Mouse (Mus musculus) thymus, postnatal 14 days (tissue): ENCODE measurements at regions not wholly inside any gene's neighbourhood (a gene's known extent, or its start where the extent isn't known, plus 50 kb on each side); places are given as distances from the start of the nearest gene placed in this dataset.

ENCODE experiments used
- DNase-seq: peaks from one replicate; pipeline ENCODE4 v3.0.0; 2021

GRCm38 (mm10) chr8:6813816-6814215 lies 1708.7 kb upstream of the Slc10a2 start:
- no peak for DNase-seq

DNA sequence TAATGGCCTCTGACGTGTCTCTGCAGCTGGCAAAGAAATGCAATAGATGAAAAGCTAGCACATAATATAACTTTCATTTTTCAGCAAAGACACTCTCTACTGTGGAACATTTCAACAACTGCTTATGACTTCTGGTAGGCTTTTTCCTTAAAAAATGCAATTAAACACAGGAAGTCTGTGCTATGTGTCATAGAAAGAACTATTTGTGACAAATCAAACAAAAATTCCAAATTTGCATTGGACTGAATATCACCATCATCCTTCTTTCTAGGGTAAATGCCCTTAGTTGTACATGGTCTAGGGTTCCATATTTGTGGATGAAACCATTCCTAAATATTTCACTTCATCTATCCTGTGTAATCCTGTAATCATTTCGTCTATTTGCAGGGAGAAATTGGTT lies 1702.0 kb upstream of the Slc10a2 start:
- DNase-seq = no peak

DNA sequence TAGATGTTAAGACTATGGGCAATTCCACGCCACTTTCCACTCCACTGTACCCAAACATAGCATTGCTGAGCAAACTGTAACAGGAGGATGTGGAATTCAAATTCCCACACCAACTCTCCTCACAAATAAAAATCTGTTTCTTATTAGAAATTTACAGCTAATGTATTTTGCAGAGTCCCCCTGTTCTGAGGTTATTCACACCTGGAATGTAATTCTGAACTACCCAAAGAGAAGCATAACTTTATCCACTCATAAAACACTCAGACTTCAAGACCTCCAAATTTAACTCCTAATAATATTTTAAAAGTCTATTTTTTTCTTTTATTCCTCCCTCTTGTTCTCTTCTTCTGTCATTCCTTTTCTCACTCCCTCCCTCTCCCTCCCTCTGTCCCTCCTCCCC lies 1698.0 kb upstream of the Slc10a2 start:
- no peak for DNase-seq

DNA sequence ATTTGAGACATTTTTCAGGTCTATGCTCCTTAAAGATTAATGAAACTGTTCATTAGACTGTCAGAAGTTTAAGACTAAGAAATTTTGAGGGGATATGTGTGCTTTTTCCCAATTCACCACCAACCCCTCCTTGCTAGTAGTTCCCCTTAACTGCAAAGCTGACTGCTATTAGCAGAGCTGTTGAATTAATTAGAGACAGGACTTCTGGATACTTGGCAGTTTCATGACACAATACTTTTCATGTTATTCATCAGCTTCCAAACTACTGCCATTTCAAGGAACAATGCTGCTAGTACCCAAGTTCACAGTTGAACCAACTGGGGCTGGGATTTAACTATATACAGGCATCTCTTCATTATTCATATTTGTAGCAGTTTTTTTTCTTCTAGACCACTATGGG lies 1695.9 kb upstream of the Slc10a2 start:
- DNase-seq = no peak

GRCm38 (mm10) chr8:6789096-6789495 lies 1683.9 kb upstream of the Slc10a2 start:
- no peak for DNase-seq

GRCm38 (mm10) chr8:6780983-6781382 lies 1675.8 kb upstream of the Slc10a2 start:
- DNase-seq = no peak

DNA sequence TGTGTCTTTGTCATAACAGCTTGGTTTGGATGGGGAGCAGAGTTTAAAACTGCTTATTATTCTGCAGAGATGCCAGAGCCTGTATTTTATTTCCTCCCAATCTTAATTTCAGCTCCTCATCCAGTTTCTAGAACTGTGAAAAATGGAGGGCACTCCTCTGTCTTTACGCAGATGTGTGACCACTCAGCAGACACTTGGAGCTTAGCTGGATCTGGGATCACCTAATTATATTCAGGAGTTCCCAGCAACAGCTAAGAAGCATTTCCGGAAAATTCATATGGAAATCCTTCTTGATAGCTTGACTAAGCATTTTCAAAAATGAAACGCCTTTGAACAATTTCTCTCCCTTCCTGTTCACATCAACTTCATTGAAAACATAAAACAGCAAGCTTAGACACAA lies 1670.0 kb upstream of the Slc10a2 start:
- no peak for DNase-seq

DNA sequence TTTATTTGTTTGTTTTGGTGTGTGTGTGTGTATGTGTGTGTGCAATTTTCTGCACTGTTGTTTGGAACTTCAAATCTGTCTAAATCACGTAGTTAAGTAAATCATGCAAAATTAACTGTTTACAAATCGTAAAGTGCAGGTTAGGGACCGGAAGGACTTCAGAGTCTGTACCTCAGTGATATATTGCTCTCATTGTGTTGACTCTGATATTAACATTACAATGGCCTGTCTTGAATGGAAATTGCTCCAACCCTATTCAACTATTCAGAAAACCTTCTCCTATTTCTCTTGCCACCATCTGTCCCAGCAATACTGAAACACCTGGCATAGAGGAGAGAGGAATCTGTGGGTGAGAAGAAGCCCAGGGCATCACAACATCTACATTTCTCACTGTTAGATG lies 1624.4 kb upstream of the Slc10a2 start:
- DNase-seq = no peak

DNA sequence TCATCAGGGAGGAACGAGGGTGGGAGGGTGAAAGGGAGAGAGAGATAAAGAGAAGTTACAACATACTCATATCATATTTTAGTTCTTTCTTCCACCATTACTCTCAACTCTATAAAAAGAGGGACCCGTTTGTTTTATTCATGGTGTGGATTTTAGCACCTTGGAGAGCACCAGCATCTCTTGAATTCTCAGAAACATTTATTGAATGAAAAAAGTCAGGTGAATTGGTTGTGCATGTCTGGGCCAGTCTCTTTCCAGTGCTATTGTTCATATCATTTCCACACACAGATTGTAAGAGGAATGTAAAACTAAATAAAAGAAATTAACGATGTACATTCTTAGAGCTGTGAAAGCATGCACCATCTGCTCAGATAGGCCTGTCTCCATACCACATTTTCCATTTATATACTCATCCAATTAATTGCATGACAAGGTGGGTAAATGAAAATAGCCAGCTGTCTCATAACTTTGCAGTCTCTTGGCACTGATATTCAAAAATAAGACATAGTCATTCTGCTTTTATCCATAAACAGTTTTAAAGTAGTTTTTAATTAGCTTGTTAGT lies 1603.8 kb upstream of the Slc10a2 start:
- DNase-seq = no peak

GRCm38 (mm10) chr8:6688595-6688994 lies 1583.4 kb upstream of the Slc10a2 start:
- no peak for DNase-seq

DNA sequence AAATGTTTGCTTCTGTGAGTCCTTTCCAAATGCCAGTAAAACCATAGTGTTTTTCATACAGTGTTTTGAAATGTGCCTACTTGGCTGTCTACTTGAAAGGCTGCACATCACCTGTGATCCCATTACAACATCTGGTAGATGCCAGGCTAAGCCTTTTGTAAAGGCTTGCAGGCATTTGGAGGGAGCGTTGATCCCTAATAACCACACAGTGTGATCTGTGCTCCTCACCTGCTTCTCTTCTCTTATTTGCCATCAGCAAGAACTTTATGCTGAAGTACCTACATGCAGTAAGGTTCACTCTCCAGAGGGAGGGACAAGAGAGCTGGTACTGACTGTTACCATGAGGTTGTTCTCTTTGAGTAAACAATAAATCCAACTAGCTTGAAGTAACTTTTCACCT lies 1553.7 kb upstream of the Slc10a2 start:
- DNase-seq = no peak

GRCm38 (mm10) chr8:6657451-6657990 lies 1552.4 kb upstream of the Slc10a2 start:
- no peak for DNase-seq

GRCm38 (mm10) chr8:6652180-6652579 lies 1547.0 kb upstream of the Slc10a2 start:
- no peak for DNase-seq

GRCm38 (mm10) chr8:6648083-6648482 lies 1542.9 kb upstream of the Slc10a2 start:
- DNase-seq = no peak

- no peak for DNase-seq
These were observed 1540.3 kb upstream of the Slc10a2 start for GRCm38 (mm10) chr8:6645287-6645957.

DNA sequence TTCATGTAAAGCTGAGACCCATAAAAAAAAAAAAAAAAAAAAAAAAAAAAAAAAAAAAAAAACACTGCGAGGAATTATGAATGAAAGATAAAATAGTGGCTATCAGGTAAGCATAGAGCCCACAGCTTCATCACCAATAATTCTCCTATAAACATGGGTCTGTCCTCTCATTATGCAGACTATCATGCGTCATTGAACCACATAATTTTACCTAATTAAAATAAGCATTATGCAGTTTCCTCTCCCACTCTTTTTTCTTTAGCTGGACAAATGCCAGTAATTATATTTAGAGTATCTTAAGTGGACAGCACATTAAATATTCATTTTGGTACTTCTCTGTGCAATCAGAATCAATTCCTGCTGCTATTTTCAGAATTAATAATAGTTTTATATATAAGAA lies 1539.2 kb upstream of the Slc10a2 start:
- no peak for DNase-seq

- DNase-seq = no peak
These were observed 1521.9 kb upstream of the Slc10a2 start for GRCm38 (mm10) chr8:6627009-6627557.

DNA sequence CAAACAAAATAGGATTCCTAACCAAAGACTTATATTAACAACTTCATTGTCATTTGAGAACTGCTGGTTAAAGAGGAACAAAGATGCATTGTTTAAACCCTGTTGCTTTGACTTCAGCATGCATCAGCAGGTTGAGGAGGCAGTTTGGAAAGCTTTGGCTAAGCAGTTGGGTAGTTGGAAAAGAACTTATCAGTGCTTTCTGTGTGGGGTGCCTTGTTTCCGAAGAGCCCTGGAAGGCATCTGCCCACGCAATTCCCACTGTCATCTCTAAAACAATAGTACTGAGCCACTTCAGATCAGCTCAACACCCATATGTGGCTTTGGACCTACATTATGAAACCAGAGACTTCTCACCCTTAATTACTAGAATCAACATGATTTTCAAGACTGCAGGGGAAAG lies 1503.7 kb upstream of the Slc10a2 start:
- DNase-seq = no peak

- no peak for DNase-seq
These were observed 1501.8 kb upstream of the Slc10a2 start for GRCm38 (mm10) chr8:6606854-6607535.

DNA sequence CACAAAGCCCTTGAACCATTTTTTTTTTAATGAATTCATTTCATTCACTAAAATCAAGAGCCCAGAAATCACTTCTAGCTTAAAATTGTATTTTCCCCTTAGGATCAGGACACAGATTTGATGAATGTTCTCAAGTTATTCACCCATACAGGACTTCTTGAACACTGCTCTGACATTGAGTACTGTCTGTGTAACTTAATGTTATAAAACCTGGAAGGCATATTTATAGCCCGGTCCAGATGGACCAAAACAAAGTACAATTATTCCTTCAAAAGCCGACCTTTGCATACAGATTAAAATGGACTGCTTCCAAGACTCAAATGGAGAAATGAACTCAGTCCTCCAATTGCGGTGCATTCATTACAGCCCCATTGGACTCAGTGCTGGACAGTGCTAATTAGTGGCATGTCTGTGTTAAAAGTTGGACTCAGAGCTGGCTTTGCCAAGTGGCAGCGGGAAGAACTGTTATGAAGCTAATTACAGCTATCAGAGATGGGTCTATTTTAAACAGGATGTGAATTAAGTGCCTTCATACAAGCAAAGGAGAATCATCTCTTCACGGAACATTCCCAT lies 1499.2 kb upstream of the Slc10a2 start:
- no peak for DNase-seq

GRCm38 (mm10) chr8:6590146-6590545 lies 1485.0 kb upstream of the Slc10a2 start:
- DNase-seq = no peak

DNA sequence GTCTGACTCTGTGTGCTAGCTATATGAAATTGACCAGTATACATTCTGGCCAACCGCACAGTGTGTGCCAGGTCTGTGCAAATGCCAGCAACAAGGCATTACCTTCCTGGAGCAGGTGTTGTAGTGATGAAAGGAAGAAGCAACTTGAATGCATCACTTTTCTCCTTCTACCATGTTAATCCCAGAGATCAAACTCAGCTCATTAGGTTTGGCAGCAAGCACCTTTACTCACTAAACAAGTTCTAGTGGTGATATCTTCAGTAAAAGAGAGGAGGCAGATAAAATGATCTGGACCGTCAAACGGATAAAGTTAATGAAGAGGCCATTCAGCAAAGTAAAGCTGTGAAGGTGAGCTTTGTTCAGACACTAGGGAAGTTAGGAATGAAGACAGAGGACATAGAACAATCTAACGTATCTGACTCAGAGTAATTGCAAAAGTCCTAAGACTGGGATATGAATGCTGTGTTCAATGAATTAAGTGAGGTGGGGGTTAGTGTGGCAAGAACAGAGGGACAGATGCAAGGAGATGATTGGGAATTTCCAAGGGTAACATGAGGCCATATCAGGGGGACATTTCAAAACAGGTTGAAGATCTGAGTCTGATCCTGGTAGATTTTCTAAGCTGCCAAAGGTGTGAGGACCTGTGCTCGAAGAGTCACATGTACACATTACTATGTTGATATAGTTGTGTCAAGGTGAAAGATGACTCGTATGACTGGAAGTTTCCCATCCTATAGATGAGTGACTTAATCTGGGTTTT lies 1478.4 kb upstream of the Slc10a2 start:
- no peak for DNase-seq

- no peak for DNase-seq
These were observed 1477.6 kb upstream of the Slc10a2 start for GRCm38 (mm10) chr8:6582732-6583131.
